Mouse (Mus musculus): ENCODE data around the gene Nxpe3. TPM values are rescaled to one million over a fixed set of nuclear protein-coding genes. Genes with fewer than 3 reads are reported as not detected.
"Not testable (repeated sequence)": the region's sequence is repeated elsewhere in the genome, so short reads cannot be mapped to it uniquely, and the experiment has no call there.

The Nxpe3 gene
- polyA plus RNA-seq, 1 experiment from 2014 or later: 1.3 TPM

- no peak for ATAC-seq (ENCODE audit: borderline replicate concordance, extremely low read depth, low FRiP score, low TSS enrichment)
- Histone ChIP-seq H3K9ac (no peak overlapping the region), H3K4me2 (no peak overlapping the region), H3K27ac (no peak overlapping the region; the same call in 1 of the 2 replicates), H3K36me3 (0 out of 2 replicates have a peak, but pooled peaks cover 7% of the 10 kb centered on the region), H3K4me1 (0 out of 2 replicates have a peak, but pooled peaks cover 3% of the 10 kb centered on the region), H3K27me3 (no peaks in the 10 kb centered on the region), H3K4me3 (no peak overlapping the region), H3K9me3 (no peaks in the 10 kb centered on the region)
- 62% methylated on average over 7 of the region's 7 CpGs for WGBS
Observed at GRCm38 (mm10) chr16:55887814-55888583, 7.1 kb downstream of the Nxpe3 start.

- 83% methylated on average over 11 of the region's 11 CpGs for WGBS
- Histone ChIP-seq H3K4me2 (no peak overlapping the region), H3K27ac (no peak overlapping the region), H3K9me3 (no peaks in the 10 kb centered on the region), H3K4me1 (no peaks in the 10 kb centered on the region), H3K9ac (no peak overlapping the region), H3K36me3 (0 out of 2 replicates have a peak, but pooled peaks cover 7% of the 10 kb centered on the region), H3K4me3 (no peak overlapping the region), H3K27me3 (no peaks in the 10 kb centered on the region)
- ATAC-seq (ENCODE audit: borderline replicate concordance, extremely low read depth, low FRiP score, low TSS enrichment): no peak
Observed at GRCm38 (mm10) chr16:55884246-55884645, 10.8 kb downstream of the Nxpe3 start.

- H3K36me3 ChIP-seq: no peaks in the 10 kb centered on the region
- H3K4me2 ChIP-seq: no peak overlapping the region
- H3K27ac ChIP-seq: no peak overlapping the region
- WGBS: 36% methylated on average over 6 of the region's 6 CpGs
- no peak overlapping the region for H3K4me3 ChIP-seq
- no peak for ATAC-seq (ENCODE audit: borderline replicate concordance, extremely low read depth, low FRiP score, low TSS enrichment)
- no peaks in the 10 kb centered on the region for H3K27me3 ChIP-seq
- H3K9ac ChIP-seq: no peak overlapping the region
- H3K9me3 ChIP-seq: no peaks in the 10 kb centered on the region
- H3K4me1 ChIP-seq: no peaks in the 10 kb centered on the region
Observed at GRCm38 (mm10) chr16:55876025-55876424, 19.1 kb downstream of the Nxpe3 start.

GRCm38 (mm10) chr16:55863832-55864231, 31.3 kb downstream of the Nxpe3 start:
- H3K27ac ChIP-seq: no peak overlapping the region
- no peak for ATAC-seq (ENCODE audit: borderline replicate concordance, extremely low read depth, low FRiP score, low TSS enrichment)
- H3K36me3 ChIP-seq: no peaks in the 10 kb centered on the region
- no peaks in the 10 kb centered on the region for H3K4me1 ChIP-seq
- H3K9ac ChIP-seq: no peak overlapping the region
- WGBS: 52% methylated on average over 4 of the region's 4 CpGs
- H3K27me3 ChIP-seq: no peaks in the 10 kb centered on the region
- no peaks in the 10 kb centered on the region for H3K9me3 ChIP-seq
- H3K4me2 ChIP-seq: no peak overlapping the region
- no peak overlapping the region for H3K4me3 ChIP-seq

GRCm38 (mm10) chr16:55863149-55863815, 31.8 kb downstream of the Nxpe3 start:
- Histone ChIP-seq H3K27me3 (no peaks in the 10 kb centered on the region), H3K4me1 (no peaks in the 10 kb centered on the region), H3K4me3 (no peak overlapping the region), H3K27ac (no peak overlapping the region), H3K9me3 (no peaks in the 10 kb centered on the region), H3K9ac (no peak overlapping the region), H3K36me3 (no peaks in the 10 kb centered on the region), H3K4me2 (no peak overlapping the region)
- no peak; the same call in 1 of the 2 replicates for ATAC-seq (ENCODE audit: borderline replicate concordance, extremely low read depth, low FRiP score, low TSS enrichment)
- WGBS: 19% methylated on average over 7 of the region's 7 CpGs

- Histone ChIP-seq H3K9me3 (no peaks in the 10 kb centered on the region), H3K4me2 (no peak overlapping the region), H3K27me3 (no peaks in the 10 kb centered on the region), H3K9ac (no peak overlapping the region), H3K4me1 (no peaks in the 10 kb centered on the region), H3K36me3 (no peaks in the 10 kb centered on the region), H3K27ac (no peak overlapping the region), H3K4me3 (no peak overlapping the region)
- 69% methylated on average over 3 of the region's 3 CpGs for WGBS
- no peak for ATAC-seq (ENCODE audit: borderline replicate concordance, extremely low read depth, low FRiP score, low TSS enrichment)
Observed at GRCm38 (mm10) chr16:55861104-55861503, 34.0 kb downstream of the Nxpe3 start.

- WGBS: 87% methylated on average over 4 of the region's 4 CpGs
- H3K4me1 ChIP-seq; ATAC-seq (ENCODE audit: borderline replicate concordance, extremely low read depth, low FRiP score, low TSS enrichment); H3K27me3 ChIP-seq; H3K9ac ChIP-seq; H3K27ac ChIP-seq; H3K36me3 ChIP-seq; H3K4me2 ChIP-seq; H3K9me3 ChIP-seq; H3K4me3 ChIP-seq: not testable (repeated sequence)
Observed at GRCm38 (mm10) chr16:55859421-55859820, 35.7 kb downstream of the Nxpe3 start.

GRCm38 (mm10) chr16:55858465-55858864, 36.6 kb downstream of the Nxpe3 start:
- Histone ChIP-seq H3K9me3 (no peaks in the 10 kb centered on the region), H3K36me3 (no peaks in the 10 kb centered on the region), H3K4me3 (no peak overlapping the region), H3K4me1 (no peaks in the 10 kb centered on the region), H3K4me2 (no peak overlapping the region), H3K9ac (no peak overlapping the region), H3K27ac (no peak overlapping the region), H3K27me3 (no peaks in the 10 kb centered on the region)
- 61% methylated on average over 6 of the region's 6 CpGs for WGBS
- peak; percentile 57; the same call in 1 of the 2 replicates for ATAC-seq (ENCODE audit: borderline replicate concordance, extremely low read depth, low FRiP score, low TSS enrichment)

GRCm38 (mm10) chr16:55852943-55853727, 42.0 kb downstream of the Nxpe3 start:
- Histone ChIP-seq H3K36me3 (no peaks in the 10 kb centered on the region), H3K9ac (no peak overlapping the region), H3K9me3 (no peaks in the 10 kb centered on the region), H3K4me3 (no peak overlapping the region), H3K4me2 (no peak overlapping the region), H3K27me3 (no peaks in the 10 kb centered on the region), H3K4me1 (no peaks in the 10 kb centered on the region), H3K27ac (no peak overlapping the region)
- ATAC-seq (ENCODE audit: borderline replicate concordance, extremely low read depth, low FRiP score, low TSS enrichment): no peak
- WGBS: 50% methylated on average over 19 of the region's 19 CpGs

- no peak for ATAC-seq (ENCODE audit: borderline replicate concordance, extremely low read depth, low FRiP score, low TSS enrichment)
- 60% methylated on average over 4 of the region's 4 CpGs for WGBS
Observed at GRCm38 (mm10) chr16:55852515-55852914, 42.6 kb downstream of the Nxpe3 start.

GRCm38 (mm10) chr16:55850485-55850884, 44.6 kb downstream of the Nxpe3 start:
- H3K9ac ChIP-seq: no peak overlapping the region
- H3K4me2 ChIP-seq: no peak overlapping the region
- H3K27me3 ChIP-seq: no peaks in the 10 kb centered on the region
- H3K36me3 ChIP-seq: no peaks in the 10 kb centered on the region
- H3K9me3 ChIP-seq: no peaks in the 10 kb centered on the region
- no peak overlapping the region for H3K27ac ChIP-seq
- H3K4me3 ChIP-seq: no peak overlapping the region
- ATAC-seq (ENCODE audit: borderline replicate concordance, extremely low read depth, low FRiP score, low TSS enrichment): no peak
- H3K4me1 ChIP-seq: no peaks in the 10 kb centered on the region
- 88% methylated on average over 3 of the region's 3 CpGs for WGBS

More at GRCm38 (mm10) chr16:55852515-55852914, 42.6 kb downstream of the Nxpe3 start:
- Histone ChIP-seq H3K9me3 (no peaks in the 10 kb centered on the region), H3K4me3 (no peak overlapping the region), H3K9ac (no peak overlapping the region), H3K27ac (no peak overlapping the region), H3K4me2 (no peak overlapping the region), H3K4me1 (no peaks in the 10 kb centered on the region), H3K27me3 (no peaks in the 10 kb centered on the region), H3K36me3 (no peaks in the 10 kb centered on the region)
